In genomic region chr19:6056696-6057095, GRCm38 (mm10) we compare ENCODE assay signal across 8 mouse cellular contexts. TPM values are rescaled to one million over a fixed set of nuclear protein-coding genes. Genes with fewer than 3 reads are reported as not detected.
A peak's percentile ranks its signal among the peaks of the same experiment; 100 is the strongest.
DNase-seq lines count a peak whose midpoint lies in the region; ATAC-seq lines count a peak whose summit lies in the region.
"Had no signal": no experiment of that assay in that cellular context is flagged by ENCODE, and none has a peak within 500 bp of the region (broad histone marks: within the 10 kb centered on the region; RNA-seq: fewer than 3 reads in every experiment).

No protein-coding gene starts in this region.

- no peak for DNase-seq in lung, postnatal 36 days
- no peak for DNase-seq in forebrain, embryonic 10.5 days (ENCODE audit: extremely low spot score, low spot score)
- no peak for DNase-seq in right cerebral cortex, postnatal 25 days
- DNase-seq: layer of hippocampus, adult 9-11 months had no signal

- no peaks in the 10 kb centered on the region for H3K27me3 ChIP-seq in lung, embryonic 15.5 days
- H3K27me3 ChIP-seq in forebrain, embryonic 10.5 days (ENCODE audit: poor library complexity, severe bottlenecking): no peaks in the 10 kb centered on the region
- H3K27me3 ChIP-seq in intestine, embryonic 16.5 days (replicated peaks; ENCODE audit: control insufficient read depth, insufficient read depth, low read length): no peaks in the 10 kb centered on the region
- no peaks in the 10 kb centered on the region for H3K27me3 ChIP-seq in neural tube, embryonic 14.5 days (ENCODE audit: control insufficient read depth, insufficient read depth, low read length)

- WGBS in lung, embryonic 15.5 days: 50% methylated on average over 4 of the region's 4 CpGs
- WGBS in forebrain, embryonic 10.5 days: 68% methylated on average over 4 of the region's 4 CpGs
- 45% methylated on average over 4 of the region's 4 CpGs for WGBS in intestine, embryonic 16.5 days
- WGBS in neural tube, embryonic 14.5 days: 68% methylated on average over 4 of the region's 4 CpGs

- peaks cover 27% of the 10 kb centered on the region for H3K4me1 ChIP-seq in lung, embryonic 15.5 days
- H3K4me1 ChIP-seq in forebrain, embryonic 10.5 days: peaks cover 34% of the 10 kb centered on the region
- H3K4me1 ChIP-seq in intestine, embryonic 16.5 days (ENCODE audit: control insufficient read depth, insufficient read depth, low read length): peaks cover 19% of the 10 kb centered on the region
- peaks cover 15% of the 10 kb centered on the region for H3K4me1 ChIP-seq in neural tube, embryonic 14.5 days (ENCODE audit: control insufficient read depth, insufficient read depth, low read length)

- no peak for ATAC-seq in lung, embryonic 15.5 days (ENCODE audit: borderline replicate concordance, extremely low read depth, low FRiP score, low TSS enrichment)
- ATAC-seq in intestine, embryonic 16.5 days: no peak
- ATAC-seq in neural tube, embryonic 14.5 days (ENCODE audit: low read depth): no peak
- no peak for ATAC-seq in CD4-positive, CD25-positive, alpha-beta regulatory T cell, adult 4 months

- H3K36me3 ChIP-seq in lung, embryonic 15.5 days: peaks cover 57% of the 10 kb centered on the region
- peaks cover 68% of the 10 kb centered on the region for H3K36me3 ChIP-seq in forebrain, embryonic 10.5 days (replicated peaks)
- peaks cover 21% of the 10 kb centered on the region for H3K36me3 ChIP-seq in intestine, embryonic 16.5 days (ENCODE audit: control insufficient read depth, insufficient read depth, low read length)
- H3K36me3 ChIP-seq in neural tube, embryonic 14.5 days (ENCODE audit: control insufficient read depth, insufficient read depth, low read length): peaks cover 33% of the 10 kb centered on the region

- peak overlapping the region; percentile 71 for H3K4me2 ChIP-seq in lung, embryonic 15.5 days
- H3K4me2 ChIP-seq in intestine, embryonic 16.5 days (ENCODE audit: low read depth, low read length): peak overlapping the region; percentile 55
- peak overlapping the region; percentile 79 for H3K4me2 ChIP-seq in neural tube, embryonic 14.5 days (ENCODE audit: low read depth, low read length)

- no peaks in the 10 kb centered on the region for H3K9me3 ChIP-seq in lung, embryonic 15.5 days
- H3K9me3 ChIP-seq in forebrain, embryonic 10.5 days: no peaks in the 10 kb centered on the region
- no peaks in the 10 kb centered on the region for H3K9me3 ChIP-seq in intestine, embryonic 16.5 days (ENCODE audit: control insufficient read depth, low read length)
- H3K9me3 ChIP-seq in neural tube, embryonic 14.5 days (ENCODE audit: control insufficient read depth, low read length): no peaks in the 10 kb centered on the region

- no peak overlapping the region for H3K27ac ChIP-seq in lung, embryonic 15.5 days
- peak overlapping the region; percentile 98; the same call in 1 of the 2 replicates for H3K27ac ChIP-seq in forebrain, embryonic 10.5 days
- H3K27ac ChIP-seq in intestine, embryonic 16.5 days (ENCODE audit: low read length): no peak overlapping the region
- no peak overlapping the region for H3K27ac ChIP-seq in neural tube, embryonic 14.5 days (ENCODE audit: low read depth, low read length)

- H3K9ac ChIP-seq in lung, embryonic 15.5 days: peak overlapping the region; percentile 91
- peak overlapping the region; percentile 87 for H3K9ac ChIP-seq in intestine, embryonic 16.5 days (ENCODE audit: low read depth, low read length)
- H3K9ac ChIP-seq in neural tube, embryonic 14.5 days (replicated peaks; ENCODE audit: low read depth, low read length): peak overlapping the region; percentile 79; the same call in 1 of the 2 replicates

- peak overlapping the region; percentile 79 for H3K4me3 ChIP-seq in lung, embryonic 15.5 days
- H3K4me3 ChIP-seq in forebrain, embryonic 10.5 days: peak overlapping the region; percentile 85
- H3K4me3 ChIP-seq in intestine, embryonic 16.5 days (ENCODE audit: low read length): peak overlapping the region; percentile 83
- H3K4me3 ChIP-seq in neural tube, embryonic 14.5 days (ENCODE audit: low read depth, low read length): peak overlapping the region; percentile 78

RNA-seq across cellular contexts. Expression of gene Mrpl49, which starts 0.9 kb away (rescaled TPM):
- 75.8 and 76.2 TPM in 2 replicates for polyA plus RNA-seq in lung, embryonic 15.5 days (2015; fragmentation: Nextera tagmentation; extraction: Ambion mirVana)
- 89.4 and 92.1 TPM in 2 replicates for polyA plus RNA-seq in forebrain, embryonic 10.5 days (2016; fragmentation: Nextera tagmentation; extraction: Ambion mirVana)
- 71.4 and 79.5 TPM in 2 replicates for polyA plus RNA-seq in intestine, embryonic 16.5 days (2015; fragmentation: Nextera tagmentation; extraction: Ambion mirVana)
- polyA plus RNA-seq in neural tube, embryonic 14.5 days (2014; fragmentation: Nextera tagmentation; extraction: Ambion mirVana): 63.2 and 65.5 TPM in 2 replicates
- polyA plus RNA-seq in CD4-positive, CD25-positive, alpha-beta regulatory T cell, adult 4 months (2017; shearing (Covaris generic)): 10 to 100 TPM; 33.9 to 37.5 TPM

RNA-seq across cellular contexts. Expression of gene Fau, which starts 0.9 kb away (rescaled TPM):
- 709 and 773 TPM in 2 replicates for polyA plus RNA-seq in lung, embryonic 15.5 days (2015; fragmentation: Nextera tagmentation; extraction: Ambion mirVana)
- polyA plus RNA-seq in forebrain, embryonic 10.5 days (2016; fragmentation: Nextera tagmentation; extraction: Ambion mirVana): 829 and 865 TPM in 2 replicates
- 868 and 882 TPM in 2 replicates for polyA plus RNA-seq in intestine, embryonic 16.5 days (2015; fragmentation: Nextera tagmentation; extraction: Ambion mirVana)
- 538 and 563 TPM in 2 replicates for polyA plus RNA-seq in neural tube, embryonic 14.5 days (2014; fragmentation: Nextera tagmentation; extraction: Ambion mirVana)
- polyA plus RNA-seq in CD4-positive, CD25-positive, alpha-beta regulatory T cell, adult 4 months (2017; shearing (Covaris generic)): 1,000 to 10,000 TPM; 2,365 to 3,114 TPM

RNA-seq across cellular contexts. Expression of gene Znhit2, which starts 4.3 kb away (rescaled TPM):
- 33.5 and 33.8 TPM in 2 replicates for polyA plus RNA-seq in lung, embryonic 15.5 days (2015; fragmentation: Nextera tagmentation; extraction: Ambion mirVana)
- polyA plus RNA-seq in forebrain, embryonic 10.5 days (2016; fragmentation: Nextera tagmentation; extraction: Ambion mirVana): 35.1 and 38.7 TPM in 2 replicates
- 27.6 and 29.9 TPM in 2 replicates for polyA plus RNA-seq in intestine, embryonic 16.5 days (2015; fragmentation: Nextera tagmentation; extraction: Ambion mirVana)
- polyA plus RNA-seq in neural tube, embryonic 14.5 days (2014; fragmentation: Nextera tagmentation; extraction: Ambion mirVana): 34.3 and 34.8 TPM in 2 replicates
- 1 to 10 TPM; 5.7 to 6.7 TPM for polyA plus RNA-seq in CD4-positive, CD25-positive, alpha-beta regulatory T cell, adult 4 months (2017; shearing (Covaris generic))

RNA-seq across cellular contexts. Expression of gene Syvn1, which starts 10.3 kb away (rescaled TPM):
- polyA plus RNA-seq in lung, embryonic 15.5 days (2015; fragmentation: Nextera tagmentation; extraction: Ambion mirVana): 24.3 and 25.8 TPM in 2 replicates
- 30.8 and 32.2 TPM in 2 replicates for polyA plus RNA-seq in forebrain, embryonic 10.5 days (2016; fragmentation: Nextera tagmentation; extraction: Ambion mirVana)
- polyA plus RNA-seq in intestine, embryonic 16.5 days (2015; fragmentation: Nextera tagmentation; extraction: Ambion mirVana): 29.1 and 36.4 TPM in 2 replicates
- polyA plus RNA-seq in neural tube, embryonic 14.5 days (2014; fragmentation: Nextera tagmentation; extraction: Ambion mirVana): 29.3 and 35.3 TPM in 2 replicates
- polyA plus RNA-seq in CD4-positive, CD25-positive, alpha-beta regulatory T cell, adult 4 months (2017; shearing (Covaris generic)): 10 to 100 TPM; 13.4 to 17.1 TPM

RNA-seq across cellular contexts. Expression of gene Tm7sf2, which starts 11.5 kb away (rescaled TPM):
- polyA plus RNA-seq in lung, embryonic 15.5 days (2015; fragmentation: Nextera tagmentation; extraction: Ambion mirVana): 10.4 and 13.9 TPM in 2 replicates
- polyA plus RNA-seq in forebrain, embryonic 10.5 days (2016; fragmentation: Nextera tagmentation; extraction: Ambion mirVana): 31.0 and 32.2 TPM in 2 replicates
- polyA plus RNA-seq in intestine, embryonic 16.5 days (2015; fragmentation: Nextera tagmentation; extraction: Ambion mirVana): 37.3 and 39.0 TPM in 2 replicates
- 53.4 and 63.7 TPM in 2 replicates for polyA plus RNA-seq in neural tube, embryonic 14.5 days (2014; fragmentation: Nextera tagmentation; extraction: Ambion mirVana)
- 1 to 10 TPM; 5.5 to 7.1 TPM for polyA plus RNA-seq in CD4-positive, CD25-positive, alpha-beta regulatory T cell, adult 4 months (2017; shearing (Covaris generic))
